Mouse (Mus musculus): Measurements from ENCODE around the gene Uso1. TPM values are rescaled to one million over a fixed set of nuclear protein-coding genes. Genes with fewer than 3 reads are reported as not detected.

Gene Uso1
- polyA plus RNA-seq, 1 experiment from 2014 or later, result 34.4 TPM

GRCm38 (mm10) chr5:92215308-92215707, 77.6 kb downstream of the Uso1 start, which contains the start of gene U90926:
Gene U90926, minus strand, starts transcription at chr5:92215408.
- Histone ChIP-seq H3K9ac (replicated peaks; ENCODE audit: low read length) (no peak within 1 kb of the TSS), H3K4me3 (replicated peaks; ENCODE audit: low read depth, low read length) (no peak within 1 kb of the TSS), H3K4me1 (ENCODE audit: control insufficient read depth, insufficient read depth, low read length) (peaks cover 14% of the 10 kb centered on the region; the same call in 1 of the 2 replicates), H3K36me3 (ENCODE audit: control insufficient read depth, insufficient read depth, low read length) (no peaks in the 10 kb centered on the region), H3K4me2 (ENCODE audit: low read length) (no peak within 1 kb of the TSS), H3K27me3 (ENCODE audit: control insufficient read depth, insufficient read depth, low read length) (no peaks in the 10 kb centered on the region), H3K9me3 (ENCODE audit: control insufficient read depth, low read length) (no peaks in the 10 kb centered on the region), H3K27ac (replicated peaks; ENCODE audit: low read depth, low read length) (no peak within 1 kb of the TSS)
- 94% methylated on average over 4 of the region's 4 CpGs for WGBS
- ATAC-seq (ENCODE audit: low FRiP score, low TSS enrichment) (no peak), DNase-seq (no peak)

GRCm38 (mm10) chr5:92218915-92219793, 81.4 kb downstream of the Uso1 start:
- H3K27ac ChIP-seq (replicated peaks; ENCODE audit: low read depth, low read length), result peak overlapping the region; percentile 86
- H3K9me3 ChIP-seq (ENCODE audit: control insufficient read depth, low read length), result no peaks in the 10 kb centered on the region
- no peaks in the 10 kb centered on the region for H3K36me3 ChIP-seq (ENCODE audit: control insufficient read depth, insufficient read depth, low read length)
- no peaks in the 10 kb centered on the region for H3K27me3 ChIP-seq (ENCODE audit: control insufficient read depth, insufficient read depth, low read length)
- H3K9ac ChIP-seq (replicated peaks; ENCODE audit: low read length), result no peak overlapping the region
- peaks cover 14% of the 10 kb centered on the region; the same call in 1 of the 2 replicates for H3K4me1 ChIP-seq (ENCODE audit: control insufficient read depth, insufficient read depth, low read length)
- peak overlapping the region; percentile 37 for H3K4me2 ChIP-seq (ENCODE audit: low read length)
- DNase-seq (peak; percentile 75), ATAC-seq (ENCODE audit: low FRiP score, low TSS enrichment) (peak; percentile 85)
- H3K4me3 ChIP-seq (replicated peaks; ENCODE audit: low read depth, low read length), result no peak overlapping the region
- 24% methylated on average over 17 of the region's 17 CpGs for WGBS

GRCm38 (mm10) chr5:92219826-92220225, 82.1 kb downstream of the Uso1 start:
- Histone ChIP-seq H3K9ac (replicated peaks; ENCODE audit: low read length) (no peak overlapping the region), H3K4me2 (ENCODE audit: low read length) (no peak overlapping the region; the same call in 1 of the 2 replicates), H3K4me1 (ENCODE audit: control insufficient read depth, insufficient read depth, low read length) (peaks cover 14% of the 10 kb centered on the region; the same call in 1 of the 2 replicates), H3K27ac (replicated peaks; ENCODE audit: low read depth, low read length) (peak overlapping the region; percentile 86), H3K9me3 (ENCODE audit: control insufficient read depth, low read length) (no peaks in the 10 kb centered on the region), H3K27me3 (ENCODE audit: control insufficient read depth, insufficient read depth, low read length) (no peaks in the 10 kb centered on the region), H3K36me3 (ENCODE audit: control insufficient read depth, insufficient read depth, low read length) (no peaks in the 10 kb centered on the region), H3K4me3 (replicated peaks; ENCODE audit: low read depth, low read length) (no peak overlapping the region)
- DNase-seq (peak; percentile 21), ATAC-seq (ENCODE audit: low FRiP score, low TSS enrichment) (no peak)
- 73% methylated on average over 6 of the region's 6 CpGs for WGBS

GRCm38 (mm10) chr5:92220287-92220902, 82.7 kb downstream of the Uso1 start:
- no peak overlapping the region for H3K4me3 ChIP-seq (replicated peaks; ENCODE audit: low read depth, low read length)
- WGBS, result 91% methylated on average over 8 of the region's 8 CpGs
- no peak overlapping the region for H3K9ac ChIP-seq (replicated peaks; ENCODE audit: low read length)
- H3K9me3 ChIP-seq (ENCODE audit: control insufficient read depth, low read length), result no peaks in the 10 kb centered on the region
- no peak overlapping the region for H3K4me2 ChIP-seq (ENCODE audit: low read length)
- H3K27me3 ChIP-seq (ENCODE audit: control insufficient read depth, insufficient read depth, low read length), result no peaks in the 10 kb centered on the region
- ATAC-seq (ENCODE audit: low FRiP score, low TSS enrichment) (no peak), DNase-seq (no peak)
- no peak overlapping the region for H3K27ac ChIP-seq (replicated peaks; ENCODE audit: low read depth, low read length)
- H3K36me3 ChIP-seq (ENCODE audit: control insufficient read depth, insufficient read depth, low read length), result no peaks in the 10 kb centered on the region
- peaks cover 14% of the 10 kb centered on the region; the same call in 1 of the 2 replicates for H3K4me1 ChIP-seq (ENCODE audit: control insufficient read depth, insufficient read depth, low read length)

- ATAC-seq (ENCODE audit: low FRiP score, low TSS enrichment) (no peak), DNase-seq (no peak)
- Histone ChIP-seq H3K4me3 (replicated peaks; ENCODE audit: low read depth, low read length) (no peak overlapping the region), H3K4me1 (ENCODE audit: control insufficient read depth, insufficient read depth, low read length) (no peaks in the 10 kb centered on the region), H3K36me3 (ENCODE audit: control insufficient read depth, insufficient read depth, low read length) (no peaks in the 10 kb centered on the region), H3K9me3 (ENCODE audit: control insufficient read depth, low read length) (no peaks in the 10 kb centered on the region), H3K4me2 (ENCODE audit: low read length) (no peak overlapping the region), H3K27me3 (ENCODE audit: control insufficient read depth, insufficient read depth, low read length) (no peaks in the 10 kb centered on the region), H3K27ac (replicated peaks; ENCODE audit: low read depth, low read length) (no peak overlapping the region), H3K9ac (replicated peaks; ENCODE audit: low read length) (no peak overlapping the region)
- WGBS, result 89% methylated on average over 7 of the region's 7 CpGs
Measured at GRCm38 (mm10) chr5:92227782-92228181, 90.0 kb downstream of the Uso1 start.

- no peak for ATAC-seq (ENCODE audit: low FRiP score, low TSS enrichment)
Measured at GRCm38 (mm10) chr5:92228776-92229175, 91.0 kb downstream of the Uso1 start.

GRCm38 (mm10) chr5:92229514-92229913, 91.8 kb downstream of the Uso1 start:
- Histone ChIP-seq H3K27me3 (ENCODE audit: control insufficient read depth, insufficient read depth, low read length) (no peaks in the 10 kb centered on the region), H3K27ac (replicated peaks; ENCODE audit: low read depth, low read length) (no peak overlapping the region), H3K4me2 (ENCODE audit: low read length) (no peak overlapping the region), H3K36me3 (ENCODE audit: control insufficient read depth, insufficient read depth, low read length) (no peaks in the 10 kb centered on the region), H3K9ac (replicated peaks; ENCODE audit: low read length) (no peak overlapping the region), H3K4me1 (ENCODE audit: control insufficient read depth, insufficient read depth, low read length) (no peaks in the 10 kb centered on the region), H3K9me3 (ENCODE audit: control insufficient read depth, low read length) (no peaks in the 10 kb centered on the region), H3K4me3 (replicated peaks; ENCODE audit: low read depth, low read length) (no peak overlapping the region)
- ATAC-seq (ENCODE audit: low FRiP score, low TSS enrichment) (no peak), DNase-seq (no peak)
- WGBS, result 92% methylated on average over 3 of the region's 3 CpGs

More at GRCm38 (mm10) chr5:92228776-92229175, 91.0 kb downstream of the Uso1 start:
- no peak overlapping the region for H3K4me3 ChIP-seq (replicated peaks; ENCODE audit: low read depth, low read length)
- H3K4me2 ChIP-seq (ENCODE audit: low read length), result no peak overlapping the region
- H3K27ac ChIP-seq (replicated peaks; ENCODE audit: low read depth, low read length), result no peak overlapping the region
- DNase-seq, result no peak
- H3K4me1 ChIP-seq (ENCODE audit: control insufficient read depth, insufficient read depth, low read length), result no peaks in the 10 kb centered on the region
- no peaks in the 10 kb centered on the region for H3K36me3 ChIP-seq (ENCODE audit: control insufficient read depth, insufficient read depth, low read length)
- H3K27me3 ChIP-seq (ENCODE audit: control insufficient read depth, insufficient read depth, low read length), result no peaks in the 10 kb centered on the region
- WGBS, result 31% methylated on average over 10 of the region's 10 CpGs
- no peak overlapping the region for H3K9ac ChIP-seq (replicated peaks; ENCODE audit: low read length)
- no peaks in the 10 kb centered on the region for H3K9me3 ChIP-seq (ENCODE audit: control insufficient read depth, low read length)

GRCm38 (mm10) chr5:92230306-92230705, 92.6 kb downstream of the Uso1 start:
- H3K27me3 ChIP-seq (ENCODE audit: control insufficient read depth, insufficient read depth, low read length), result no peaks in the 10 kb centered on the region
- ATAC-seq (ENCODE audit: low FRiP score, low TSS enrichment), result no peak
- no peaks in the 10 kb centered on the region for H3K9me3 ChIP-seq (ENCODE audit: control insufficient read depth, low read length)
- H3K4me1 ChIP-seq (ENCODE audit: control insufficient read depth, insufficient read depth, low read length), result no peaks in the 10 kb centered on the region
- DNase-seq, result no peak
- 83% methylated on average over 11 of the region's 11 CpGs for WGBS
- H3K4me2 ChIP-seq (ENCODE audit: low read length), result no peak overlapping the region
- no peaks in the 10 kb centered on the region for H3K36me3 ChIP-seq (ENCODE audit: control insufficient read depth, insufficient read depth, low read length)
- no peak overlapping the region for H3K9ac ChIP-seq (replicated peaks; ENCODE audit: low read length)
- H3K4me3 ChIP-seq (replicated peaks; ENCODE audit: low read depth, low read length), result no peak overlapping the region
- H3K27ac ChIP-seq (replicated peaks; ENCODE audit: low read depth, low read length), result no peak overlapping the region
